In the genomic region with DNA sequence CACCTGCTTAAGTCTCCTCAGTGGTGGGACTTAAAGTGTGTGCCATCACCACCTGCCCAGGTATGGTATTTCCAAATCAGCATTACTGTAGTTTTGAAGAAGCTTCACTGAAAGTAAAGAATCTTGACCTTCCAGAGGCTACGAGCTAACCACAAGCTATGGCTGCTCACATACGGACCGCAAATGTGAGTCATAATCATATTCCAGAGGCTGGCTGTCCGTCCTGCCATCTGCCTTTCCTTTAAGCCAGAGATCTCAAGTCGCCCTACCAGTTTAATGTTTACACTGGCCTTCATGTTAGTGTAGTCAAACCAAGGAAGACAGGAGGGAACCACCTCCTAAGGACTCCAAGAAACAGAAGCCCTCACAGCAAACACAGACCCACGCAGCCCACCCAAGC, we compare ENCODE assay signal across 18 mouse cellular contexts. TPM values are rescaled to one million over a fixed set of nuclear protein-coding genes. Genes with fewer than 3 reads are reported as not detected.
"Had no signal": no experiment of that assay in that cellular context is flagged by ENCODE, and none has a peak within 500 bp of the region (broad histone marks: within the 10 kb centered on the region; RNA-seq: fewer than 3 reads in every experiment).

No protein-coding gene starts in this region.

- H3K4me3 ChIP-seq: limb, embryonic 12.5 days; liver, embryonic 13.5 days; lung, embryonic 15.5 days; midbrain, embryonic 13.5 days; neural tube, embryonic 12.5 days had no signal

- H3K9ac ChIP-seq: limb, embryonic 12.5 days; liver, embryonic 13.5 days; liver, postnatal 0 days; lung, embryonic 15.5 days; midbrain, embryonic 13.5 days; neural tube, embryonic 12.5 days had no signal

- H3K4me2 ChIP-seq: limb, embryonic 12.5 days; liver, embryonic 13.5 days; lung, embryonic 15.5 days; midbrain, embryonic 13.5 days; neural tube, embryonic 12.5 days had no signal

- H3K27me3 ChIP-seq: limb, embryonic 12.5 days; liver, embryonic 13.5 days; lung, embryonic 15.5 days; midbrain, embryonic 13.5 days; neural tube, embryonic 12.5 days had no signal

- H3K4me1 ChIP-seq: liver, embryonic 13.5 days; lung, embryonic 15.5 days; midbrain, embryonic 13.5 days; neural tube, embryonic 12.5 days had no signal

- H3K27ac ChIP-seq: liver, embryonic 13.5 days; lung, embryonic 15.5 days; macrophage; midbrain, embryonic 13.5 days; neural tube, embryonic 12.5 days had no signal

- ATAC-seq: liver, postnatal 0 days; midbrain, embryonic 13.5 days had no signal

- H3K9me3 ChIP-seq: limb, embryonic 12.5 days; liver, embryonic 13.5 days; lung, embryonic 15.5 days; midbrain, embryonic 13.5 days; neural tube, embryonic 12.5 days had no signal

- DNase-seq: kidney, adult 11 months; kidney, postnatal 14 days; layer of hippocampus, adult 9-11 months; layer of hippocampus, postnatal 36 days; liver; liver, embryonic 13.5 days; liver, postnatal 0 days; lung, postnatal 14 days; retina, postnatal 1 day; right cerebral cortex, postnatal 4 days; thymus, adult 2 months; thymus, postnatal 25 days had no signal

RNA-seq across cellular contexts. Expression of a gene that starts 21.0 kb away (rescaled TPM):
- total RNA-seq: megakaryocyte-erythroid progenitor cell, adult 5-6 weeks had no signal
